Mouse (Mus musculus): ENCODE results near the gene Mtg1. TPM values are rescaled to one million over a fixed set of nuclear protein-coding genes. Genes with fewer than 3 reads are reported as not detected.
A peak's percentile ranks its signal among the peaks of the same experiment; 100 is the strongest.

Mtg1 gene
- total RNA-seq (2021) = 10 to 100 TPM; 20.3 to 27.5 TPM
- long read RNA-seq, experiment 1, transcript Mtg1-201 (11 exons, 1,595 nt) = major isoform, 31 of 39 reads
- long read RNA-seq, experiment 1, partial matches to known transcripts = 2 of 39 reads
- long read RNA-seq, experiment 1, other reads (novel, unspliced or antisense) = 5 of 39 reads
- long read RNA-seq, experiment 2, transcript Mtg1-201 (11 exons, 1,595 nt) = major isoform, 31 of 39 reads
- long read RNA-seq, experiment 2, partial matches to known transcripts = 1 of 39 reads
- long read RNA-seq, experiment 2, other reads (novel, unspliced or antisense) = 7 of 39 reads

DNA sequence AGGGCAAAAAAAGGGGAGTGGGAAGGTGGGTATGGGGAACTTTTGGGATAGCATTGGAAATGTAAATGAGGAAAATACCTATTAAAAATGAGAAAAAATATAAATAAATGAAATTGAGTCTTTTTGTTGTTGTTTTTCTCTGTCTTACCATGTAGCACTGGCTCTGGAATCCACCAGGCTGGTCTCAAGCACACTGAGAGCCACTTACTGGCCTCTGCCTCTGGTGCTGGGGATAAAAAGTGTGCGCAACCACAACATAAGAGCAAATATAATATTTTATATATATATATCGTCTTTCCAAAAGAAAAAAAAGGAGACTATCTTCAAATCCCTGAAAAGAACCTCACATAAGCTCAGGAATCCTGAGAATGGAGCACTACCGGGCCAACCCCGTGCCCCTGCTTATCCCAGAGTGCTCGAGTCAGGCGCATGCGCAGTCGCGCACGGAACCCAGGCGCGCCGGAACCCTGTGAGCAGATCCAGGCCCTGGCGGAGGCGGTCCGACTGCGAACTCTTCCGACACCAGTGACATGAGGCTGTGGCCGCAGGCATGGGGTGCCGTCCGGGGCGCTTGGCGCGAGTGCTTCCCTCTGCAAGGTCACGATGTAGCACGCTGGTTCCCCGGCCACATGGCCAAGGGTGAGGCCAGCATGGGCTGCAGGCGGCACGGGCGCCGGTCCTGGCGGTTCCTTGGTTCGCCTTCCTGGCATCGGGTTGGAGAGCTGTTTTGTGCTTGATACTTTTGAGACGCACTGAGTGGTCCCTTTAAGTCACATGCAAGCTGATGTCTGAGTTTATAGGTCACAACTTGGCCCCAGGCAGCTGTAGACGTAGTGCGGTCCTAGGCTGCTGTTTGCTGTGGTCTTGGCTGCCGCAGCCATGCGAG lies at the start of gene Mtg1:
Gene Mtg1, plus strand, starts transcription at position 430 of the 886 bp plus-strand sequence.
- peak; percentile 97 to 98 for DNase-seq (ENCODE audit: low spot score in 2 of 2)

DNA sequence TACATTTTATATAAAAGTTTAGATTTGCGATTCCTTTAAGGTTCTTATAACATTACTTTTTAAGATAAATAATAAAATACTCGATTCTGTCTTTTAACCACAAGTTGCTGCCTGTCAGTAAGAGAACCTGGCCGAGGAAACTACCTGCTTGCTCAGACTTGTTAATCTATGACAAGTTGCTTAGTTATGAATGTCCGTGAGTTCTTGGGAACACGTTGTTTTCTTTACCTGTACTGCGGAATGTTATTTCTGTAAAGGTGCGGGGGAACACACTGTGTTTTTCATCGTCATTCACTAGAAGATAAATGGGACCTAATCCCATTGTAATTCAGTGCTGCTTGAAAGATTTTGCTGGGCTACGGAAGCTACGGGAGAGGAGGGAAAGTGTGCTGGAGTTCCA lies 46.8 kb upstream of the Mtg1 start:
- no peak for DNase-seq (ENCODE audit: low spot score in 2 of 2)

DNA sequence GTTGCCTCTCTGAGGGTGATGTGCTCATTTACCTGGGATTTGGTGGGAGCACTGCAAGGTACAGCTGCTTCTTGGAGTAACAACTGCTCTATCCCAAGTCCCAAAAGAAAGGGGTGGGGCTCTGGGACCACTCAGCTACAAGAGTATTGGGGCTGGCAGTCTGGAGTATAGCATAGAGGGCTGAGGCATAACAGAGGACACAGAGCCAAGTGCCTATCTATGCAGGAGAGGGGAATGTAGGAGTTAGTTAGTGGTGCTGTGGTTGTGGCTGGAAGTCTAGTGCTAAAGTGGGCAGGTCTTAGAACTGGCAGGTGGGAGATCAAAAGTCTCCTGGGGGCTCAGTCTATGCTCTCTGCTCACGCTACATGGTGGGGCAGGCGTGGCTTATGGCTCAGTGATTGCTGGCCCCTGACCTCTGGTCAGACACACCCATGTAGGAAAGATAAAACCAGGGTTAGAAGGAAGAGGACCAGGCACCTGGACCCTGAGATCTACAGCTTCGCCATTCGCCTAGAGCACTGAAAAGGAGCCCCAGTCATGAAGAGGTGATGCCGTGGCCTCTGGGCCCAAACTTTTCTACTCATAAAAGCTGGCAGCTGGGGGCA lies 44.3 kb upstream of the Mtg1 start, which contains the start of gene Prap1:
Gene Prap1, plus strand, starts transcription at position 472 of the 605 bp plus-strand sequence.
- no peak for DNase-seq (ENCODE audit: low spot score in 2 of 2)

DNA sequence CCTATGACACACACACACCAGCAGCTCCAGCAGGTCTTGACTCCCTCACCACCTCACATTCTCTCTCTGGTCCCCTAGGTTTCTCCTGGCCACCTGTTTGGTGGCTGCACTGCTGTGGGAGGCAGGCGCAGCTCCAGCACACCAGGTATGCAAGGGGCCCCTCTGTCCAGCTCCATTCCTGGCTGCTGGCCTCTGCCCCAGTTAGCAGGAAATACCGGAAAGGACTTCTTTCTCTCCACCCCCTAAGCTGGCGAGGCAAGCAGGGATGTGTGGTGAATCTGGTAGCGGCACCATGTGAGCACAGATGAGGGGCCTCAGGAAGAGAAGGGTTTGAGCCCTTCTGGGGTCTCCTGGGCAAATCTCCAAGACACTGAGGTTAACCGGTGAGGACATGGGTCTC lies 42.4 kb upstream of the Mtg1 start:
- no peak for DNase-seq (ENCODE audit: low spot score in 2 of 2)

DNA sequence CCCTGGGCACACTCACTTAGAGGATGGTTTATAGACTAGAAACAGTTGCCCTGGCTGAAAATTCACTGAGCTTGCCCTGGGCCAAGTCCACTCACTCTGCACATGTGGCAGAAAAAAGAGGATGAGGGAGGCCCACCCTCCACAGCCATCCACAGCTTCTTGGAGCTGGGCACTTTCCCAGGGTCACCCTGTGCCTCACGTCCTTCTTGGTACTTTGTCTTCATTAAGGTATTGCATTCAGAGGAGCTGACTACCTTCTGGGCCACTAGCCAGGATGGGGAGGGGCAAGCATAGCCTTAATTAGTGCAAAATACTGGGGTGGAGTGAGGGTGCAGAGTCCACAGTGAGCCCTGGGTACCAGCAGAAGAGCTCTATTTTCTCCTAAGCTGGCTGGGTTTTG lies 41.8 kb upstream of the Mtg1 start:
- DNase-seq (ENCODE audit: low spot score in 2 of 2) = no peak

DNA sequence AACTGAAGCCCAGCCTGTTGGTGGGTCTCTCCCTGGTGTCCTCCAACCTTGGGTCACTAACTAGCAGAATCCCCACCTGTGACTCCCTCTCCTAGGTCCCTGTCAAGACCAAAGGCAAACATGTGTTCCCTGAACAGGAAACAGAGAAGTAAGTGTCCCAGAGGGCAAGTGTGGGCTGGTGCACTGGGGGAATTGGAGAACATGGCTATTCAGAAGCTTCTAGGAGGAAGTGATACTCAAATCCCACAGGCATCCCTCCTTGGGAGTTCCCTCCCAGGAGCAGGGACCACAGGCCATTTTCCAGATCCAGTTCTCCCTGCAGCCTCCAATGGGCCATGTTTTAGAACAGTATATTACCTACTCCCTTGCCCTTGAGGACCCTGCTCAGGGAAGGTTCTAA lies 41.3 kb upstream of the Mtg1 start:
- no peak for DNase-seq (ENCODE audit: low spot score in 2 of 2)

DNA sequence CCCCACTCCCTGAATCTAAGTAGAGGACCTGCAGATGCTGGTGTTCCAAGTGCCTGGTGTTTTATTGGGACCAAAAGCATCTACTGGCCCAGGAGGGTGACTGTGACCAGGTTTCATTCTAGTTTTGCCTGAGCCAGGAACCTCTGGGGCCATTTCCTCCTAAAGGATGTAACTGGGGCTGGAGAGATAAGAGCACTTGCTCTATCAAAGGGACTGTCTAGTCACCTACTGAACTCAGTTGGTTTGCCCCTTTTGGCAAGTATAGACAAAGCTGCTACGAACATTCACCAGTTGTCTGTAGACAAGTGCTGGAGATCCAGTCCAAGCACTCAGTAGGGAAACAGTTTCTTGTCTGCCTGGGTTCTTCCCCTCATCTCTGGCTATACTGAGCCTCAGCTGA lies 38.9 kb upstream of the Mtg1 start:
- DNase-seq (ENCODE audit: low spot score in 2 of 2) = no peak

DNA sequence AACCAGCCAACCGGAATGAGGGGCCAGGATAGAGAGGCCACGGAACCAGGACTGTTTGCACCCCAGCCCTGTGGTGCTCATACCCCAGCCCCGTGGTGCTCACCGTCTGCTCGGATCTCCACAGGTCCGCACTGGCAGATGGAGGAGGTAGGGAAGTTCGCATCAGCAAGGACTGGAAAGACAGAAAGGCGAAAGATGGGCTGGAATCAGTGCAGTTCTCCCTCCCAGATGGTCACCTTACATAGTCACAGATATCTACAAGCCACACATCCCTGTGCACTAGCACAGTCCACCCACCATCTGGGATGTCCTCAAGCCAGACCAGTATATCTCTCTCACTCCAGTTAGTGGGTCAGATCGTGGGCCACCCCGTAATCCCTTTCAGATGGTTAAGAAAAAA lies 35.9 kb upstream of the Mtg1 start:
- DNase-seq (ENCODE audit: low spot score in 2 of 2) = peak in 1 of 2 experiments; percentile 27

DNA sequence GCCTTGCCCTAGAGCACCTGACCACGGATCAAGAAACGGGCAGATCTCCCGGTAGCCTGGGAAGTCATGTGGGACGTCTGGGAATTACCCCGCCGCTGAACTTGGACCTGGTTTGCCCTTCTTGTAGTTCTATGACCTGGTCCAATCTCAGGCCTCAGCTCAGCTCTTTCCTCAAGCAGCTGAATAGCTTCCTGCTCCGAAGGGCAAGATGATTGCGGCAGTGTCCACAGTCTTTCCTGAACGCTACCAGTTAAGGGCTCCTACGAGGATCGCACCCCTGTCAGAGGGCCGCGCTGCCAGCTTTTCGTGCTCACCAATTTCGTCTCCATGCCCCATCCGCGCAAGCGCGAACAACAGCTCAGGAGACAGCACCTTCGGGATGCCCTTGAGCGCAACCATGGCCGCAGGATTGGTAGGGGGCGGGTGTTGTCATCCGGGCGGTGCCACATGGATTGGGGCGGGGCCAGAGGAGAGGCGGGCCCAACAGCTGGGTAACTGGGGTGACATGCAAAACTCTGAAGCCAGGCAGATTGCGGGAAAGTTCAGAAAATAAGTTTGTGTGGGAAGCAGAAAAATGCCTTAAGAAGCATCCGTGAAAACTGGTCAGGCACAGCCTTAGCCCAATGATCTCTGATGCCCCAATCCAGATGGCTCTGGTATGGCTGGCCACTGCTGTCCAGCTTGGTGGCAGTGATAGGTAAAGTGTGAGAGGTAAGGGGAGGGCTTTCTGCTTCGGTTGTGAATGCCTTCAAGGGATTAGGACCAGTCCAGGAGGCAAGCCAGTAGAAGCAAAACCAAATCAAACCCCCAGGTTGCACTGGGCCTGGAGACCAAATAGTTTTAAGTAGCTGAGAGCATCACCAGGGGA lies 35.1 kb upstream of the Mtg1 start, which contains the start of gene Fuom:
Gene Fuom, minus strand, starts transcription at position 449 of the 868 bp plus-strand sequence.
- DNase-seq (ENCODE audit: low spot score in 2 of 2) = peak; percentile 79 to 84

DNA sequence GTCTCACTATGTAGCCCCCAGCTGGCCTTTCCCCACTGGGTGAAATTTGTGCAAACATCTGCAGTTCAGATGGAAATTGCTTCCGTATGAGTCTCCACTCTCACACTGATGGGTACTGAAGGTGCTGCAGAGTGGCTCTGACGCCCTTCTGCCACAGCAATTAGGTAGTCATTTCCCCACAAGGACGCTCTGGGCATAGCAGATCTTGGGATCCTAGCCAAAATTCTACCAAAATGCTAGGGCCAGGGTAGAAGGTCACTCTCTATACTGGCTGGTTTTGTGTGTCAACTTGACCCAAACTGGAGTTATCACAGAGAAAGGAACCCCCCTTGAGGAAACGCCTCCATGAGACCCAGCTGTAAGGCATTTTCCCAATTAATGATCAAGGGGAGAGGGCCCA lies 33.4 kb upstream of the Mtg1 start:
- DNase-seq (ENCODE audit: low spot score in 2 of 2) = no peak

DNA sequence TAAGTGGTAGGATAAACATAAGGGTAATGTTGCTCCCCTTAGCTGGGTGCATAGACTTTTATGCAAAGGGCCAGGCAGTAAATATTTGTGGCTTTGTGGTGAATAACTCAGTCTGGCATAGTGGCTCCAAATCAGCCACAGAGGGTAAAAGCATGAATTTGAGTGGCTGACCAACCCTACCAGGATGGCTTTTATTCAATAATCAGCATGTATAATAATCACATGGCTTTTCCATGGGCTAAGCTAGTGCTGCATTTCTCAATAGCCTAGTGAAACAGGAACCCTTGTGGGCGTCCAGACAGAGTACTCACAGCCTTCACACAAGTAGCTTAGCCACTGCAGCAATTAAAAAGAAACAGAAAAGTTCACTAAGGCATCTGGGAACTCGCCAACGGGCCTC lies 25.4 kb upstream of the Mtg1 start:
- DNase-seq (ENCODE audit: low spot score in 2 of 2) = no peak

DNA sequence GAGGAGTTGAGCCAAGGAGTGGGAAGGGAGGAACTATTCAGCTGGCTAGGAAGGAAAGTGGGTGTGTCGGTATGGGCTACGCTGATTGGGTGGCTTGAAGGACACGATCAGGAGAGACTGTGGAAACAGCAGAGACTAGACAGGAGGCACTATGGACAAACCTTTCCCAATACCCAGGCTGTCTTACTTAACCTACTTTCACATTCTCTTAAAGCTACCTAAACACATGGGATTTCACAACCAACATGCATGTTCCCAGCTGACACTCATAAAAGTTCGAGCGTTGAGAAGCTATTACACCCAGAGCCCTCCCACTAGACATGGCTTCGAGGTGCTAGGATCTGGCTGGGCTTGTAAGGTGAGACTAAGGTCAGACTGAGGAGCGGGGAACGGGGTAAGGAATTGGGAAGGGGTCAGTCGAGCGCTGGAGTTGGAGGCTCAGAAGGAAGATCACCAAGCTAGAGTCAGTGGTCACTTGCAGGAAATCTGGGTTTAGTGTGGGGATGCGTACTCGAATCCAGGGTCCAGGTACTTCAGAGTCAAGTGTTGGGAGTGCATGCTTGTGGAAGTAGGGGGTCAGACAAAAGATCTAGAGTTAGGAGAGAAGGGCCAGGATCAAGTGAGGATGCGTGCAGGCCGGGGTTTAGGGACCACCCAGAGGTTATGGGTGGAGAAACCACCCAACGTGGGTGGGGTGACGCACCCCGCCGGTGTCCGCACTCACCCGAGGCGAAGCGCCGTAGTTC lies 21.6 kb upstream of the Mtg1 start, which contains the start of gene Paox:
Gene Paox, plus strand, starts transcription at position 217 of the 746 bp plus-strand sequence.
- peak; percentile 47 to 53 for DNase-seq (ENCODE audit: low spot score in 2 of 2)

DNA sequence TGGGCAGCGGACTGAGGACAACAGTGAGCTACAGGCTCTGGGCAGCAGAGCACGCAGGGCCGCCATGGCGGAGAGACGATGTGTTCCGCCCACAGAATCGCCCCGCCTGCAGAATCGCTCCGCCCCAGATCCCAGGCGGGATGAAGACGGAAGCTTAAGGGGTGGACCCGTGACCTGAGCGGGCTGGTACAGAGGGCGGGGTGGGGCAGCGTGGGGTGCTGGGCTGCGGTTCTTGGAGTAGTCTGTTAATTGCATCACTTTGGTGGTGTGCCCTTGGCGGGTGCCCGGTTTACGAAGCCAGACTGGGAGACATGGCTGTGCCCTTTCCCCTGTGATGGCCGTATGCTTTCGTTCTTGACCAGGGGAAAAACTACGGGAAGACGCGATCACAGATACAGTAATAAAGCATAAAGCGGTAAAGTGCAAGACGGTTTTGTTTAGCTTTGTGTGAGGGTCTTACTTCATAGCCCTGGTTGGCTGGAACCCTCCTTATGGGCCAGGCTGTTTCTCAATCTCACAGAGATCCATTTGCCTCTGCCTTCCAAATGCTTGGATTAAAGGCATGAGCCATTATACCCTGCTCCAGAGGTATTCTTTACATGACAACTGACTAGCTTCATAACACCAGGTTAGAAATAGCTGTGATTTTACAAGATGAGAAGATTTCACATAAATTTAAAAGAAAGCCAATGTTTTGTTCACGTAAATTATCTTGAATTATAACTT lies 20.9 kb upstream of the Mtg1 start, which contains the start of gene Echs1:
Gene Echs1, minus strand, starts transcription at position 148 of the 726 bp plus-strand sequence.
- DNase-seq (ENCODE audit: low spot score in 2 of 2) = peak; percentile 85 to 90

DNA sequence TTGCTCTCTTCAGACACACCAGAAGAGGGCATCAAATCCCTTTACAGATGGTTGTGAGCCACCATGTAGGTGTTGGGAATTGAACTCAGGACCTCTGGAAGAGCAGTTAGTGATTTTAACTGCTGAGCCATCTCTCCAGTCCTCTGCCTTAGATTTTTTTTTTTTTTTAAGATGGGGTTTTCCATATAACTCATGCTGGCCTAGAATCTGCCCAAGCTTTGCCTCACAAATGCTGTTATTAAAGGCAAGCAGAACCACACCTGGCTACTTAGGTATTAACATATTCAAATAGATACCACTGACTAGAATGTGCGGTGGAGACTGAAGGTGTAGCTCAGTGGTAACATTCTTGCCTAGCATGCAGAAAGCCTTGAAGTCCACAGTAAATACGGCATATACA lies 16.9 kb upstream of the Mtg1 start:
- no peak for DNase-seq (ENCODE audit: low spot score in 2 of 2)

DNA sequence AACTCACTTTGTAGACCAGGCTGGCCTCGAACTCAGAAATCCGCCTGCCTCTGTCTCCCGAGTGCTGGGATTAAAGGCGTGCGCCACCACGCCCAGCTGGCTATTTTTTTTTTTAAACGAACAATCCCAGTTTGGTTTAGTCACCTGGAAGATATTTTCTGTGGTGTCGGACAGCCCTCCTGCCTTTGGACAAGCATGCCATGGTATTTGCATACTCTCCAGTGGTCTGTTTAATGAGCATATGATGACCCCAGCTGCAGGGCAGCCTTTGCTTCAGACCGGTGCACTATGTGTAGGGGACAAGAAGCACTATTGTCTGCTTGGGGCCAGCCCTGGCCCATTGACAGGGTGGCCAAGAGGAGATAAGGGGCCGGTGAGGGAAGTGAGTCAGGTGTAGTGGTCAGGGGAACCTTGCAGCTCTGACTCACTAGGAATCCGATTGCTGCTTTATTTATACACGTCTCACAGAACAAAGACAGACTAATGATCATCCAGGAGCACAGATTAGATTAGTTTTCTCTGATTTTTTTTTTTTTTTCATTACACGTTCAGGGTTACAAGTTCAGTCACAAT lies 15.9 kb upstream of the Mtg1 start:
- DNase-seq (ENCODE audit: low spot score in 2 of 2) = no peak

DNA sequence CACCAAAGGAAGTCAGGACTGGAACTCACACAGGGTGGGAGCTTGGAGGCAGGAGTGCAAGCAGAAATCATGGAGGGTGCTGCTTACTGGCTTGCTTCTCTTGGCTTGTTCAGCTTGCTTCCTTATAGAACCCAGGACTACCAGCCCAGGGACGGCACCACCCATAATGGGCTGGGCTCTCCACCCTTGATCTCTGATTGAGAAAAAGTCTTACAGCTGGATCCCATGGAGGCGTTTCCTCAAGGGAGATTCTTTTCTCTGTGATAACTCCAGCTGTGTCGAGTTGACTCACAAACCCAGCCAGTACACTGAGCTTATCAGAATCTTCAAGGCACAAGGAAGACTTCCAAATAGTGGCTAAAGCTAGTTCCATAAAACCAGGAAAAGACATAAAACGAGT lies 14.6 kb upstream of the Mtg1 start:
- DNase-seq (ENCODE audit: low spot score in 2 of 2) = no peak

DNA sequence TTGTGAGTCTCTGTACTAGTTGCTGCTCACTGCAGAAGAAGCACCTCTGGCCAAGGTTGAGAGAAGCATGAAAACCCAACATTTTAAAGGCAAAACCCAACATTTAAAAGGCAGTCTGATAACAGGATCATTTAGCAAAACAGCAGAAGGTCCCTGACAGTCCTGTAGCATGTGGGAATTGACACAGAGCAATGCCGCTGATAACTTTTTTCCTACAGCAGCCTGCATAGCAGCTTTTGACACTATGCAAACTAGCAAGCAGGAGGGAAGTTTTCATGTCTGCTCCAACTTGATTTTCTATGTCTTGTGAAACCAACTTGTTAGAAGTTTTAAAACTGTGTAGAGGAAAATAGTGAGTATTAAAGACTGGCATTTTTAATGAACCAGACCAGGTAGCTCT lies 13.0 kb upstream of the Mtg1 start:
- DNase-seq (ENCODE audit: low spot score in 2 of 2) = no peak

DNA sequence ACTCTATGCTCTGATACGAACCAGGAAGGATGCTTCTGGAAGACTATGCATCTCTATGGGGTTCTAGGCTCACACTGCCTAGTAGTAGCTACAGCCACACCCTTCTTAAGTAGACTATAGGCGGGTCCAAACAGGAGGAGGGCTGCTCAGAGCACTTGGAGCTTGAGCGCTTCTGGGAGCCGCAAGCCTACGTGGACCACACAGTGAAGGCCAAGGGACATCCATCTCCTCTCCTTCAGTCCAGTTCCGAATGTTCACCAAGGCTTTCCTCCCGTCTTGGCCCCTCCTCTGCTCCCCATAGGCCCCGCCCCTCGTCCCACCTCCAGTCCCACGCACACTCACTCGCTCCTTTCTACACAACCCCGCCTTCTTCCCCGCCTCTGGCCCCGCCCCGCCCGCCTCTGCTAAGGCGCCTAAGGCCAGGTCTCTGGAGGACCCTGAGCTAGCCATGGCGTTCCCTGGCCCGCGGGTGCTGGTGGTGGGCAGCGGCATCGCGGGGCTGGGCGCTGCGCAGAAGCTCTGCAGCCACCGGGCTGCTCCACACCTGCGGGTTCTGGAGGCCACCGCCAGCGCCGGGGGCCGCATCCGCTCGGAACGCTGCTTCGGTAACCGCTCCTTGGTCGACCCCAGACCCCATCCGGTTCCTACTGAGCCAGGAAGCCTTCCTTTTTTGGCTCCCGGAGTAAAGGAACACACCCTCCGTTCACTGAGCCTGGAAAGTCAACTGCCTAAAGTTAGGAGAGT lies 11.9 kb upstream of the Mtg1 start:
- DNase-seq (ENCODE audit: low spot score in 2 of 2) = peak; percentile 86 to 89

Data from left cerebral cortex, adult 18-20 months (tissue).